Mouse (Mus musculus) olfactory bulb, adult 2 months (tissue): Measurements from ENCODE around the gene Gm42372.

Experiments
- CTCF ChIP-seq: fragments of 200-500 bp; IDR thresholded peaks from 2 replicates; pipeline ENCODE4 v1.5.1; 2012; ENCODE audit warnings: low read depth, mild to moderate bottlenecking, low read length, moderate library complexity; ENCODE audit not compliant: insufficient read depth
- POLR2A ChIP-seq: fragments of 200-500 bp; IDR thresholded peaks from 2 replicates; pipeline ENCODE4 v1.6.1; 2012; ENCODE audit warnings: mild to moderate bottlenecking, low read depth, low read length, moderate library complexity; ENCODE audit not compliant: insufficient read depth

- no peak for TF ChIP-seq CTCF
- no peak for TF ChIP-seq POLR2A
Measured at GRCm38 (mm10) chr7:17023701-17024100, 40.8 kb downstream of the Gm42372 start.
